Mouse (Mus musculus) heart, embryonic 12.5 days (tissue): Measurements from ENCODE around the gene Gm49776. TPM values are rescaled to one million over a fixed set of nuclear protein-coding genes. Genes with fewer than 3 reads are reported as not detected.

Source experiments
- ATAC-seq: fragments of 200-750 bp; cut with Nextera tagmentation; 2 replicates; pipeline ENCODE4 v1.8.0; 2017; ENCODE audit warnings: moderate TSS enrichment, moderate library complexity; ENCODE audit not compliant: insufficient number of reproducible peaks, low FRiP score
- H3K27ac ChIP-seq: fragments of 300-500 bp; sonication (generic); 2 replicates; pipeline ENCODE4 v1.5.1; 2016; ENCODE audit warnings: mild to moderate bottlenecking, moderate library complexity; ENCODE audit not compliant: poor library complexity, severe bottlenecking
- H3K27me3 ChIP-seq: fragments of 300-500 bp; sonication (generic); replicated peaks from 2 replicates; pipeline ENCODE4 v1.6.1; 2016; ENCODE audit warnings: mild to moderate bottlenecking, moderate library complexity
- H3K36me3 ChIP-seq: fragments of 300-500 bp; sonication (generic); 2 replicates; pipeline ENCODE4 v1.6.1; 2016; ENCODE audit warnings: mild to moderate bottlenecking, moderate library complexity
- H3K4me1 ChIP-seq: fragments of 300-500 bp; sonication (generic); replicated peaks from 2 replicates; pipeline ENCODE4 v1.6.1; 2016; ENCODE audit warnings: mild to moderate bottlenecking
- H3K4me2 ChIP-seq: fragments of 300-500 bp; sonication (generic); 2 replicates; pipeline ENCODE4 v1.6.1; 2016; ENCODE audit warnings: mild to moderate bottlenecking, moderate library complexity
- H3K4me3 ChIP-seq: fragments of 300-500 bp; sonication (generic); 2 replicates; pipeline ENCODE4 v1.5.1; 2016; ENCODE audit warnings: mild to moderate bottlenecking
- H3K9ac ChIP-seq: fragments of 300-500 bp; sonication (generic); 2 replicates; pipeline ENCODE4 v1.6.1; 2016; ENCODE audit warnings: mild to moderate bottlenecking, moderate library complexity
- H3K9me3 ChIP-seq: fragments of 300-500 bp; sonication (generic); replicated peaks from 2 replicates; pipeline ENCODE4 v1.6.1; 2016; ENCODE audit warnings: mild to moderate bottlenecking, moderate library complexity
- WGBS: fragments of 180-500 bp; shearing (Covaris S2); methylation state at CpG from one replicate; pipeline ENCODE4 v1.1.7; 2016; 5-methylcytosine and 5-hydroxymethylcytosine counted together
- polyA plus RNA-seq: library from polyadenylated mRNA; unstranded; fragments of >200 nt; fragmentation: Nextera tagmentation; extraction: Ambion mirVana; gene quantifications from 2 replicates; pipeline ENCODE4 v1.2.1, GENCODE M21; 2016

Gene Gm49776
- polyA plus RNA-seq, 1 experiment from 2014 or later = 1.7 TPM

- H3K27me3 ChIP-seq = no peaks in the 10 kb centered on the region
- 71% methylated on average over 4 of the region's 4 CpGs for WGBS
- no peaks in the 10 kb centered on the region for H3K9me3 ChIP-seq
- peaks cover 37% of the 10 kb centered on the region for H3K4me1 ChIP-seq
- no peak overlapping the region; the same call in 1 of the 2 replicates for H3K9ac ChIP-seq
- ATAC-seq = no peak
- peaks cover 65% of the 10 kb centered on the region for H3K36me3 ChIP-seq
- H3K4me2 ChIP-seq = peak overlapping the region; percentile 93
- H3K4me3 ChIP-seq = peak overlapping the region; percentile 86
- H3K27ac ChIP-seq = no peak overlapping the region
Observed at GRCm38 (mm10) chr16:18250231-18250630, 7.9 kb downstream of the Gm49776 start.

DNA sequence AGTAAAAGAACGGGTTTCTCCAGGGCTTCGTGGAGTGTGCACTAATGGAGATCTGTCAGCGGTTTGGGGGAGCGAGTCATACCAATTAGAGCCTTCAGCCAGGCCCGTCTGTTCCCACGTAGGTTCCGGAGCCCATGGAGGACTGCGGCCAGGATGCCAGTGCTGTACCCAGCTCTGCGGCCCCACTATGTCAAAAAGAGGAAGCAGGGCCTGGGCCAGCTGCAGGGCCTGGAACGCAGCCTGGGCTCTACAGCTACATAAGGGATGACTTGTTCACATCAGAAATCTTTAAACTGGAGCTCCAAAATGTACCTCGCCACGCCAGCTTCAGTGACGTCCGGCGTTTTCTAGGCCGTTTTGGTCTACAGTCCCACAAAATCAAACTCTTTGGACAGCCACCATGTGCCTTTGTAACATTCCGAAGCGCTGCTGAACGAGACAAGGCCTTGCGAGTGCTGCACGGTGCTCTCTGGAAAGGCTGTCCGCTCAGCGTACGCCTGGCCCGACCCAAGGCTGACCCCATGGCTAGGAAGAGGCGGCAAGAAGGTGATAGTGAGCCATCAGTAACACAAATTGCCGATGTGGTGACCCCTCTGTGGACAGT is 8.7 kb downstream of the Gm49776 start:
- Histone ChIP-seq H3K4me1 (peaks cover 37% of the 10 kb centered on the region), H3K4me2 (peak overlapping the region; percentile 93), H3K27me3 (no peaks in the 10 kb centered on the region), H3K4me3 (peak overlapping the region; percentile 86), H3K9ac (peak overlapping the region; percentile 85), H3K27ac (peak overlapping the region; percentile 91), H3K36me3 (peaks cover 65% of the 10 kb centered on the region), H3K9me3 (no peaks in the 10 kb centered on the region)
- ATAC-seq = 0 out of 2 replicates have a peak, but pooled peaks have one; percentile 3
- WGBS = 4% methylated on average over 27 of the region's 27 CpGs

DNA sequence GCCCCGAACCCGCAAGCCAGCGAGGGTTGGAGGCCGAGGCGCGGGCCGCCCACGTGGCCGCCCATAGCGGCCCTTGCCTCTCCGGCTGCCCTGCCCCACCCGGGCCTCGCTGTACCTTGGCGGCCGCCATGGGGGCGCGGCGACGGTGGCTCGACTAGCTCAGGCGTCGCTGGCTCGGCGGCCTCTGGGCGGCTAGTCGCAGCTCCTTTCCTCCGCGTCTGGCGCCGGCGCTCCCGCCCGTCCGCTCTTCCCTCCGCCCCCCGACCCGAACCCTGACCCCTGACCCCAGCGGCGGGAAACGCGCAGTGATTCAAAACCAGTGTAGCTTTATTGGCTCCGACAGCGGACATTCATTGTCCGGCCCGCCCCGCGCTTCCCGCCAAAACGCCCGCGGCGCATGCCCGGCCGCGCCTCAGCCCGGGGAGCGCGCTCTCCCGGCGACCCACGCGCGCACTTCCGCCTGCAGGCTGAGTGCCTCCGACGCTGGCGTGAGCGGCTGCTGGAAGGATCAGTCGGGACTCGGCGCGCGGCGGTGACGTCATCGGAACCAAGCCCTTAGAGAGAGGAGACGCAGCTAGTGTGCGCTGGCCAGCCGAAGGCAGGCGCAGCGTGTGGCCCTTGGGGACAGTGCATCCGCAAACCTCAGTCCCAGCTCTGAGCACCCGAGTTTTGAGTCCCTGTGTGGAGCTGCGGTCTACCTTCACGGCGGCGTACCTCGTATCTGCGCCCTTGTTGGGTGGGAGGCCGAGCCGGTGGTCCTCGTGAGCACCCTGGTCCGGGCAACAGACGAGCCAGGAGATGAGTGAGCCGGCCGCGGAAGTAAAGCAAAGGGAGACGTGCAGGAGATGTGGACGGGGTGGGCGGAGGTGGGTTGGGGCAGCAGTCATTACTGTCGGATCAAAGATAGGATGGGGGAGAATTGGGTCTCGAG is 9.4 kb downstream of the Gm49776 start, which contains the start of the genes Trmt2a and Ranbp1:
Trmt2a (plus strand) TSS at position 247 of the 931 bp plus-strand sequence.
Ranbp1 (minus strand) TSS at position 300 of the 931 bp plus-strand sequence.
- peak; percentile 93 for ATAC-seq
- no peaks in the 10 kb centered on the region for H3K9me3 ChIP-seq
- peak within 1 kb of the TSS; percentile 86 for H3K4me3 ChIP-seq
- peaks cover 64% of the 10 kb centered on the region for H3K36me3 ChIP-seq
- WGBS = under 1% methylated on average over 98 of the region's 102 CpGs
- H3K27ac ChIP-seq = peak within 1 kb of the TSS; percentile 91
- no peaks in the 10 kb centered on the region for H3K27me3 ChIP-seq
- H3K4me1 ChIP-seq = peaks cover 37% of the 10 kb centered on the region
- H3K9ac ChIP-seq = peak within 1 kb of the TSS; percentile 96
- peak within 1 kb of the TSS; percentile 93 for H3K4me2 ChIP-seq

GRCm38 (mm10) chr16:18247521-18248399 is 10.4 kb downstream of the Gm49776 start:
- Histone ChIP-seq H3K4me3 (peak overlapping the region; percentile 86), H3K36me3 (peaks cover 64% of the 10 kb centered on the region), H3K4me1 (peaks cover 37% of the 10 kb centered on the region), H3K9me3 (no peaks in the 10 kb centered on the region), H3K4me2 (peak overlapping the region; percentile 93), H3K9ac (peak overlapping the region; percentile 96), H3K27me3 (no peaks in the 10 kb centered on the region), H3K27ac (peak overlapping the region; percentile 90)
- under 1% methylated on average over 33 of the region's 33 CpGs for WGBS
- peak; percentile 6; the same call in 1 of the 2 replicates for ATAC-seq

DNA sequence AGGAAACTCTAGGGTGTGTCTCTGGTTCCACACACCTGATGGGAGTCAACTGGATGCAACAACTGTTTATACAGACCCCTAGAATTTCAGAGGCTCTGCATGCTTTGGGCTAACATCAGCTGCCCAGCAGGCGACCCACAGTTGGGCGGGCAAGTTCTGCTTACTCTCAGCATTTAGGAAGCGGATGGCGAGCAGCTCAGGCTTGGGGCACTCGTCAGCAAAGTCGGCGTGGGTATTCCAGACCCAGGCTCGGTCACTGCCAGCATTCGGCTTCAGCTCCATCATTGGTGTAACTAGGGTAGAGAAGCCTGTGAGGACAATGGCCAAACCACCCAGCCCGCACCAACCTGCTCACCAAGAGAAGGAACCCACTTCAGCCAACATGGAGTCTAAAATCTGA is 16.5 kb downstream of the Gm49776 start:
- Histone ChIP-seq H3K27ac (no peak overlapping the region), H3K9me3 (no peaks in the 10 kb centered on the region), H3K27me3 (no peaks in the 10 kb centered on the region), H3K9ac (no peak overlapping the region), H3K4me2 (no peak overlapping the region), H3K36me3 (peaks cover 88% of the 10 kb centered on the region), H3K4me3 (no peak overlapping the region), H3K4me1 (peaks cover 6% of the 10 kb centered on the region)
- 92% methylated on average over 10 of the region's 10 CpGs for WGBS
- ATAC-seq = no peak

- H3K9ac ChIP-seq = peak overlapping the region; percentile 87; the same call in 1 of the 2 replicates
- H3K27ac ChIP-seq = peak overlapping the region; percentile 92; the same call in 1 of the 2 replicates
- no peak for ATAC-seq
- peaks cover 45% of the 10 kb centered on the region for H3K36me3 ChIP-seq
- H3K4me1 ChIP-seq = peaks cover 31% of the 10 kb centered on the region
- peak overlapping the region; percentile 91; the same call in 1 of the 2 replicates for H3K4me2 ChIP-seq
- H3K4me3 ChIP-seq = no peak overlapping the region
- H3K9me3 ChIP-seq = no peaks in the 10 kb centered on the region
- WGBS = 78% methylated on average over 7 of the region's 7 CpGs
- no peaks in the 10 kb centered on the region for H3K27me3 ChIP-seq
Observed at GRCm38 (mm10) chr16:18236676-18237501, 21.2 kb downstream of the Gm49776 start.

DNA sequence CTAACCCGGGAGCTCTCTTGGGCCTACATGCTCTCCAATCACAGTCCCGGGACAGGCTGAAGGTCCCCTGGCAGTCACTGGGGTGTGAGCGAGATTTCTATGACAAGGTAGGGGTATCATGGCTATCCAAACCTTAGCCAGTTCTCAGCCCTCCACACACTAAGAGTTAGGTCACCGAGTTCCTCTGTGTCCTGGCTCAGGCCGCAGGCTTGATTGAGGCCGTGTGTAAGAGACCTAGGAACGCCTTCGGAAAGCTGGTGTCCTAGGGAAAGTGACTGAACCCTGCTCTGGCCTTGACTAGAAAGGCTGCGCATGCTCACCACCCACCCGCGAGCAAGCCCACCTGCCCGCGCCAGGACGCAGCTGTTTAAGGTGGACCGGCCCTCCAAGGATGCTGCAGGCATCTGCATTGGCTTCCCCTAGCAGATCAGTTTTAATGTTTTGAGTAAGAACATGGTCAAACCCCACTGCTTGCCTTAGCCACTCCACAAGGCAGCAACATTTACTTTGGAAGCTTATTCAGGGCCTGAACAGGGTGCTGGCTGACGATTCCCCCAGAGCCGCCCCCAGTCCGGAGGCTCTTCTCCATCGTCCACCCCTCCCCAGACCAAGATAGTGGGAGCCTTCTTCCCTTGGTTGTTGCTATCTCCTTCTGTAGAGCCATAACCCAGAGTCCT is 22.6 kb downstream of the Gm49776 start:
- ATAC-seq = peak; percentile 54
- H3K27me3 ChIP-seq = no peaks in the 10 kb centered on the region
- peak overlapping the region; percentile 87 for H3K9ac ChIP-seq
- no peaks in the 10 kb centered on the region for H3K9me3 ChIP-seq
- peak overlapping the region; percentile 91 for H3K4me2 ChIP-seq
- peaks cover 44% of the 10 kb centered on the region for H3K4me1 ChIP-seq
- 5% methylated on average over 19 of the region's 19 CpGs for WGBS
- peak overlapping the region; percentile 88 for H3K4me3 ChIP-seq
- peak overlapping the region; percentile 92 for H3K27ac ChIP-seq
- peaks cover 32% of the 10 kb centered on the region for H3K36me3 ChIP-seq

DNA sequence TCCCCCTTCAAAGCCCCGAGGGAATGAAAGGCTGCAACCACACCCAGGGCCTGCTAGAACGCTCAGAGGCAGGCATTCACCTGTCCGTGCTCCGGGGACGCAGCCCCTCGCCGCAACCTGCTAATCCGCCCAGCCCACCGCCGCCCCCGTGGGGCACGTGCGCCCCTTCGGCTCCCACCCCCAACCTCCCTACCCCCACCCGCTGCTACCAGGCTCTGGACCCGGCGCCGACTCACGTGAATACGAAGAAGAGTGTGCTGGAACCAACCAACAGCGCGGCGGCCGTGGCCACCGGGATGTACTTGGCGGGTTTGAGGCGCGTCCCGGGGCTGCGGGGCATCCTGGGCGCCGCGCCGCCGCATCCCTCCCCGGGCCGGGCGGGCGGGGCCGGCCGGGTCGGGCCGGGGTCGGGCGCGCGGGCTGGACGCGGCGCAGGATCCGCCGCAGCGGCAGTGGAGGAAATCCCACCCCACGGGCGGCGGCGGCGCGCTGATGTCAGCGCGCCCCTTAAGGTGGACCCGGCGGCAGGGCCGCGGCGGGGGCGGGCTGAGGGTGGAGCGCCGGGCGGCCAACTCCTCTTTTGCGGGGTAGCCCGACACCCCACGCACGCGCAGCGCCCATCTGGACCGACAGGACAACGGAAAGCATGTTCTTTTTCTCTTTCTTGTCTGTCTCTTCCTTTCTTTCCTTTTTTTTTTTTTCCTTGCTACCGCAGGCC is 23.3 kb downstream of the Gm49776 start, which contains the start of gene Zdhhc8:
Zdhhc8 (minus strand) TSS at position 466 of the 718 bp plus-strand sequence.
- peaks cover 51% of the 10 kb centered on the region for H3K4me1 ChIP-seq
- H3K36me3 ChIP-seq = peaks cover 25% of the 10 kb centered on the region
- WGBS = 1% methylated on average over 78 of the region's 79 CpGs
- no peaks in the 10 kb centered on the region for H3K9me3 ChIP-seq
- peak within 1 kb of the TSS; percentile 91 for H3K4me2 ChIP-seq
- H3K27ac ChIP-seq = peak within 1 kb of the TSS; percentile 92
- H3K27me3 ChIP-seq = no peaks in the 10 kb centered on the region
- peak; percentile 81 for ATAC-seq
- peak within 1 kb of the TSS; percentile 87 for H3K9ac ChIP-seq
- peak within 1 kb of the TSS; percentile 88 for H3K4me3 ChIP-seq
